Mouse (Mus musculus): ENCODE data around the gene Nid2.

Gene Nid2

DNA sequence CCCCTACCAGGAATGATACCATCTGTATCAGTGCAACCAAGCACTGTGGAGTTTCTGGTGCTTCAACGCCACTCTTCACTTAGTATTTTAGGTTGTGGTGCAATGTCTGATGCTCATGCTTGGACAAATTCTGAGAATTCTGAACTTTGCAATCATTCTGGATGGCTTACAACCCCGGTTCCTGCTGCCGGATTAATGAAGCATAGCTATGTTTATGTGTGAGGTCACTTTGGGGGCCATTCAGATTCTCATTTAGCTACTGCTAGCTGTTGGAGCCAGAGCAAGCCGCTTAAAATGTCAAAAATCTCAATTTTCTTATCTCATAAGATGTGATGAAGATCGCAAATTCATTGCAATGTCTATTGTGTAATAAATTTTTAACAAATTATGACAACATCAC, 6.2 kb upstream of the Nid2 start:
- no peak for DNase-seq (ENCODE audit: low read depth, low spot score)

DNA sequence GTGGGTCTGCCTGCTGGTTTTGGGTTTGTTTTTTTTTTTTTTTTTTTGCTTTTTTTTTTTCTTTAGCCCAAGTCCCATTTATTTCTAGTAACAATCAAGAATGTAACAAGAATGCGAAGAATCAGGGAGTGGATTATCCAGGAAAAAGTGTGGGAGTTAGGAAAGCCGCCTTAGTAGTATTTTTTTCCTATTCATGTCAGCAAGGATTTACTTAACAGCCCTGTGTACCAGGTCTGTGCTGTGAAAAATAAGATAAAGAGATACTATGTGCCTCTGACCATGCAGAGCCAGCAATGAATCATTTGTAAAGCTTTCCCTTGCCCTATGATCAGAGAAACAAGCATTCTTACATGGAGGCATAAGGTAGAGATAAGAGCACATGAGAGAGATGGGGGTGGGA, 4.8 kb upstream of the Nid2 start:
- no peak for DNase-seq (ENCODE audit: low read depth, low spot score)

DNA sequence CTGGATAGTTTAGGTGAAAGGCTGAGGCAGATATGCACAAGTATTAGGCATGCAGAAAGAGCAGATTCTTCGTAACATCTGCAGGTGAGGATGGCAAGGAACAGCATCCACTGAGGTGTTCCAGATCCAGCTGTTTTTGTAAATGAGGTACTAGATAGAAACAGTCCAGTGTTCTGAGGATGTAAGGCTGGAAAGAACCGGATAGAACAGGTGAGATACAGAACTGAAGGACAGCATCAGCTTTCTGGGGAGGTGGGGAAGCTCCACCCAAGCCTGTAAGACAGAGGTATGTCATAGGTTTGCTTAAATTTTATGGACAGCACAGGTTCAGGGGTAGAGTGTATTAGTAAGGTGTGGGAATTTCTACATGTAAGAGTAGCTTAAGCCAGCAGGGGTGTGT, 4.3 kb upstream of the Nid2 start:
- DNase-seq (ENCODE audit: low read depth, low spot score): no peak

DNA sequence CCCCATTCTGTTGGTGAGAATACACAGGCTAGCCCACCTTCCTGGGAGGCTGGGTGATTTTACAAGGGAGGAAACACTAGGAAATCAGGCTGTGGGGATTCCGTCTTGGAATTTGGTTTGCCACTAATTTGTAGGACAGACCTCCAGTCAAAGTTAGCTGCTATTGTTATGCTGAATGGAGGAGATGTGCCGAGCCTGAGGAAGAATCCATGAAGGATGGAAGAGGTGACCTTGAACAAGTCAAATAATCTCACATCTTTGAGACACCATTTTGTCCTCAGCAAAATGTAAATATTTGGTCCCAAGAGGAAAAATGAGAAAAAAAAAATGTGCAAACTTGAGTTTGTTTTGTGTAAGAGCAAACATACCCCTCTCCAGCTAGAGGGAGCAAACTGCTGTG, 1.3 kb upstream of the Nid2 start:
- DNase-seq (ENCODE audit: low read depth, low spot score): no peak

DNA sequence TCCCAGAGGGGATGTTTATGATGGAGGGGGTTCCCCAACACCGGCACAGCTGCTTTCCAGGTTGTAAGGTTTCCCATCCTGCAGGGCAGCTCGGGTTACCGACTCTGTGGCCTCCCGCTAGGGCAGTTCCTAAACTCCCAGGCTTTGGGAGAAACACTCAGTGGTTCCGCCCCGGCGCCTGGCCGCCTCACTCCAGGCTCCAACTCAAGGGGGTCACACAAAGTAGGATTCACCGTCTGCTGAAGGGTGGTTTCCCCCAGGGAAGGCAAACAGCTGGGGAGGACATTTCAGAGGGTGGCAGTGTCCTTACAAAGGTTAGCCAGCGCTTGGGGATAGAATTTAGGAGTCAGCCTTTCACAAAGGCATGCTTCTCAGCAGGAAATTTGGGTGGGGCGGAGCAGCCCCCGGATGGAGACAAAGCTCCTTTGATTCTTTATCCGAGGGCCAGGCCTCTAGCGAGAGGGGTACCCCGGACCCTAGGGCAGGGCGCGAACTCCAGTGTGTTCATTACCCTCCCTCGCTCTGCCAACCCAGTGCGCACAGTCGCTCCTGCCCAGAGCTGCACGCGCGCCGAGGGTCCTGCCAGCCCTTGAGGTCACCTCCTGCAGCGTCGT, 547 bp upstream of the Nid2 start:
- no peak for DNase-seq (ENCODE audit: low read depth, low spot score)

DNA sequence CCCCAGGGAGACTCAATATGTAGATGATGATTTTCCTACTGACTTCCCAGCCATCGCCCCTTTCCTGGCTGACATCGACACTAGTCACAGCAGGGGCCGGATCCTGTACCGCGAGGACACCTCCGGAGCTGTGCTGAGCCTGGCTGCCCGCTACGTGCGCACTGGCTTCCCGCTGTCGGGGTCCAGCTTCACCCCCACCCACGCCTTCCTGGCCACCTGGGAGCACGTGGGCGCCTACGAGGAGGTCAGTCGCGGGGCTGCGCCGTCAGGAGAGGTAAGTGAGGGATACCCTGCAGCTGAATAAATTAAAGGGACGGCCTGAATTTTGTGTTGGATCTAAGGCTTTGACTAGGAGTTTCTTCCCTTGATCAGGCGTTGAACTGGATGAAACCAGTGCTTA, 1.2 kb downstream of the Nid2 start:
- DNase-seq (ENCODE audit: low read depth, low spot score): no peak

DNA sequence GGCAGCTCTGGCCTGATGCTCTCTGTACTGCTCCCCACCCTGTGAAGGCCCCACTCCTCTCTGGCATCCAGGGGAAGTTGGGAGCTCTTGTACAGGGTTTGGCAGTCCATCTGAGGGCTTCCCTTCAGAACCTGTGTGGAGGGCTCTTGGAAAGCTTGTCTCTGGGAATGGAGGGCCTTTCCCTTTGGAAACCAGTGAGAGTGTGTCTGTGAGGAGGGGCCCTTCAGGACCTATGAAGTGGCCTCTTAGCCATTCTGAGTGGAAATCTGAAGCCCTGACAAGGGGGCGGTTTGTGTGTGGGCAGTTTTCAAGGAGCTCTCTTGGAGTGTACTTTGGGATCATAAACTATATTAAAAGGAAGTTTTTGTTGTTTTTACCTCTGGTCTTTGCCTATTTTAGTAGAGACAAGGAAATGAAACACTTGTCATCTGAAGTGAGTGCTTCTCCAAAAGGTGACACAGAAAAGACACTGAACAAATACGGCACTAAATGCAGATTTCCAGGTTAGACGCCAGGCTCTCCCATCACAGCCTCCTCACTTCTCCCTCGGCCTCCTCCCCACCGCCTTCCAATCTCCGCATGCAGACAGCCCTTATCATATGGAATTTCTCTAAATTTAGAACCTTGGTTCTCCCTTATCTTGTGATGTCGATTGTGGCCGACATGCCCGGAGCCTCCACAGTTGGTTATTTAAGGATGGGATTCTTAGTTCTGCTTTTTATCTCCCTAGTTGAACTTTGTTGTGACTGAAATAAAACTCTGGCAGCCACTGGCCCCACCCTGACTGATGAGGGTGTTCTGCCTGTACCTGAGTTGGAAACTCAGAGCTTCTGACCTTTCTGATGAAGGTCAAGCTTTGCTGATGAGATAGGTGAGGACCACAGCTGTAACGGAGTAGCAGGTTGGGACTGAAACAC, 8.5 kb downstream of the Nid2 start:
- DNase-seq (ENCODE audit: low read depth, low spot score): no peak

DNA sequence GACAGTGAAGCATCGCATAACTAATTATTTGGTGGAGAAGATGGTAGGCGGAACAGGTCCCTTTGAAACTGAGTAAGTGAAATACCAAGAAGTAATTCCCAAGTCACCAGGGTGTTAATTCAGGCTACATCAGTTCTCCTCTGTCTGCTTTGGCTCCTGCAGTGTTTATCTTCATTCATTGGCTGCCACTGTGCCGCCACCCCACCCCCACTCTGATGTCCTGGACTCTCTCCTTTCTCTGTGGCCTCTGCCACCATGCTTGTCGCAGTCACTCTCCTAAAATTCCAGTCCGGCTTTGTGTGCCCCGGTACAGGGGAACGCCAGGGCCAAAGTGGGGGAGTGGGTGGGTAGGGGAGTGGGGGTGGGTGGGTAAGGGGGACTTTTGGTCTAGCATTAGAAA, 9.7 kb downstream of the Nid2 start:
- DNase-seq (ENCODE audit: low read depth, low spot score): no peak

DNA sequence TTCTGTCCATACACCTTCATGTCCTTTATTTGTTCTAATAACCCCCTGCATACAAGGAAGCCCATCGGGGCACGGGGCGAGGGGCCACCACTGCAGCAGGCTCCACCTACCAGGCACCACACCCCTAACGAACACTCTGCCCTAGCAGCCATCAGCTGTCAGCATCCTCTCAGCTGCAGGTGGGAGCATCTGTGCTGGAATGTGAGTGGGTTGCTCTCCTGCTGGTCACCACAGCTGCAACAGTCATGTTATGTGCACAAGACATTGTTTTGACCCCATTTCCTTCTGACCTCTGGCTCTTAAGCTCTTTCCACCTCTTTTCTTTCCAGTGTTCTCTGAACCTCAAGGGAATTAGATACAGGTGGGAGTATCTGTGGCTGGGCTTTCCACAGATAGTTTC, 10.9 kb downstream of the Nid2 start:
- DNase-seq (ENCODE audit: low read depth, low spot score): no peak

DNA sequence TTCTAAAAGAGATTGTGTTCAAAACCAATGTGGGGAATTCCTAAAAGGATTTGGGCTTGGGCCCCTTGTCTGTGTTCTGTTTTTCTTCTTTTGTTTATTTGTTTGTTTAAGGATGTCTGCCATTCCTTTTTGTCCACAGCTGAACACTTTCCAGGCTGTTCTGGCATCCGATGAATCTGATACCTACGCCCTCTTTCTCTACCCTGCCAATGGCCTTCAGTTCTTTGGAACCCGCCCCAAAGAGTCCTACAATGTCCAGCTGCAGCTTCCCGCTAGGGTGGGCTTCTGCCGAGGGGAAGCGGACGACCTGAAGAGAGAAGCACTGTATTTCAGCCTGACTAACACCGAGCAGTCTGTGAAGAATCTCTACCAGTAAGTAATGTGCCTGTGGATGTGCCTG, 12.5 kb downstream of the Nid2 start:
- no peak for DNase-seq (ENCODE audit: low read depth, low spot score)

DNA sequence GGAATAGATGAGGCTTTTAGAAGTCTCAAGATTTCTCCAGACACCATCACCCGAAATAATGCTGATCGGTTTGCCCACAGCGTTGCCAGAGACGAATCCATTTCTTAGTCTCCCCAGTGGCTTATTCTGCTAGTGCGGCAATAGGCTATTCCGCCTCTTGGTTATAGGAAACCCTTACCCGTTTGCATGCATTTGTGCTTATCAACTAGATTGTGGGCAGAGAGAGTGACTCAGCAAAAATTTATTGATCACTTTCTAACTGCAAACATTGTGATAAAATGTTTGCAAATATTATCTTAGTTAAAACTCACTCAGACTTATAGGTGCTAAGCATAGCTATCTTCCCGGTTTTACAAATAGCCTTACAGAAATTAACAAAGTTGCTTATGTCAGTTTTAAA, 13.3 kb downstream of the Nid2 start:
- DNase-seq (ENCODE audit: low read depth, low spot score): no peak

DNA sequence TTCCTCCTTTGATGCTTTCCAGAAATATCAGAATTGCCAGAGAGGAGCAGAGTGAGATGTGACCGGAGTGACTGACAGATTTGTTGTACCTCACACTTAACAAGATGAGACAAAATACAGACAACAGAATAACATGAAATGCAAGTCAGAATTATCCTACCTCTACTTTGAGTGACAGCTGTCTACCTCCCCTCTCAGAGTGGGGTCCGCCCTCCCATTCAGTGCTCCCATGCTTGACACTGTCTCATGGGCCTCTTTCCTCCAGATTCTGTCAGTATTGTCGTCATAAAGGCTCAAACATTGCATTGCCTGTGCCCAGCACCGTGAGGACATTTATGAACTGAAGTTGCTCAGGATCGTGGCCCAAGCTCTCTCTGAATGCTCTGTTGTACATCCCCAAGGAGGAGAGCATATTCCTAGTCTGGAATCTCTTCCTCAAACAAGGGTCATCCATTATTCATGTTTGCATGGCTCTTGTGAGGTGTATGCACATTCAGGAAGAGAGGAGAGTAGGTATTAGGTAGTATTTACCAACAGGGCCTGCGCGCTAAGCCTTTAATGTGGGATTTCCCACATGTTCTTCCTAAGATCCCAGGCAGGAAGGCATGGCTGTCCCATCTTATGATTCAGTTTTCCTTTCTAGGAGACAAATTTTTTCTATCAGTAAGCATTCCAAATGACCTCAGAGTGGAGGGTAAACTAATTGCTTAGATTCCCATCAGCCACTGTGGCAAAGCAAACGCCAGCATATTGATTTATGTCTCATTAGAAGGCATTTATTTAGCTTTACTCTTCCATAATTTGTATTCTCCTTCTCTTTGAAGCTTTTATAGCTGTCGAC, 14.7 kb downstream of the Nid2 start:
- no peak for DNase-seq (ENCODE audit: low read depth, low spot score)

DNA sequence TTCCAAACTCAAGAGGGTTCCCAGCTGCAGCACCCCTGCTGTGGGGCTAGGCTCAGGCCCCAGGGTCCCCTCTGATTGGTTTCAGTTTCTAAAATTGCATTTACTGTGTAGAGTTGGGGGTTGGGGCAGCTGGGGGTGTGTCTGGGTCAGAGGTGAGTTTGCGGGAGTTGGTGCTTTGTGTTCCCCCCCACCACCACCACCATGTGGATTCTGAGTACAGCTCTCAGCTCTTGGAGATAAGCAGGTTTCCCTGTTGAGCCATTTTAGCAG, 15.2 kb downstream of the Nid2 start:
- DNase-seq (ENCODE audit: low read depth, low spot score): no peak

DNA sequence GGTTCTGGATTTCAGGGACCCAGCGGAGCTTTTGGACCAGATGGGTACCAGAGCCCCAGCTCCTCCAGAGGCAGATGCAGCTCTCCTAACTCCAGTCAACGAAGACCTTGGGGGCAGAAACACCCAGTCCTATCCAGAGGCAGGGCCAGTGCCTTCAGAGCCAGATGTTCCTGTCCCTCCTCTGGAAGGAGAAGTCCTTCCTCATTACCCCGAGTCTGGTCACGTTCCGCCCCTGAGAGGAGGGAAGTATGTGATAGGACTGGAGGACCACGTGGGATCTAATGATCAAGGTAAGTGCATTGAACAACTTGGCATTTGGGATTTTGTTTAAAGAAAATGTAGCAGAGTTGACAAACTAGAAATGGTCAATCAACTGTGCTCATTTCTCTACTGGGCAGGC, 17.6 kb downstream of the Nid2 start:
- no peak for DNase-seq (ENCODE audit: low read depth, low spot score)

DNA sequence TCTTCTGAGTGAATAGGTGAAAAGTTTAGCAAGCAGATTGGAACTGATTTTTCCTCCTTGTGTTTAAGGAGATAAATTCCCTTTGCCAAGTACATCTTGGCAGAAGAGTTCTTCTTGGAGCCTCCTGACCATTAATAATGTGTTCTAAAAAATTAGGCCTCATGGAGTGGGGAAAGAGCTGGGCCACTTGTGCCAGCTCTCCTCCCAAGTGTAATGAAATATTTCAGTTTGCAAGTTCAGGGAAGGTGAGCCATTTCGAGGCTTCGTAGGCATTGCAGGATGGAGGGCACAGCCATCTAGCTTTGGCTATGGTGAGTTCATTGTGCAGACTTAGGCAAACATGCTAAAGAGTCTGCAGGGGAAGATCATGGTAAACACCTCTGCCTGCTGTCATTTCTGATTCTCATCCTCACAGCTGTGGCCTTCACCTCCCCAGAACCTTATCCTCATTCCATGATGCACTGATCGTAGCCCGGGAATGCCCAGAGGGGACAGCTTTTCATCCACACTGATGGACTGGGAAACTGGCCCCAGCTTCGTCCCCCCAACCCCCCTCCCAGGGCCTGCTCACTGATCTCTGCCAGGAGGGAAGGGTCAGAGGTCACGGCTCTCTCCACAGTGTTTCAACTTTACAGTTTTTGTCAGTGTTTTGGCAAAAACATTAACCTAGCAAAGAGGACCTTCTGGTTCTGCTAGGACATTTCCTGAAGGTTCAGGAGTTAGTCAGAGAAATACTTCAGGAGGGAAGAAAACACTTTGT, 18.6 kb downstream of the Nid2 start:
- DNase-seq (ENCODE audit: low read depth, low spot score): no peak

DNA sequence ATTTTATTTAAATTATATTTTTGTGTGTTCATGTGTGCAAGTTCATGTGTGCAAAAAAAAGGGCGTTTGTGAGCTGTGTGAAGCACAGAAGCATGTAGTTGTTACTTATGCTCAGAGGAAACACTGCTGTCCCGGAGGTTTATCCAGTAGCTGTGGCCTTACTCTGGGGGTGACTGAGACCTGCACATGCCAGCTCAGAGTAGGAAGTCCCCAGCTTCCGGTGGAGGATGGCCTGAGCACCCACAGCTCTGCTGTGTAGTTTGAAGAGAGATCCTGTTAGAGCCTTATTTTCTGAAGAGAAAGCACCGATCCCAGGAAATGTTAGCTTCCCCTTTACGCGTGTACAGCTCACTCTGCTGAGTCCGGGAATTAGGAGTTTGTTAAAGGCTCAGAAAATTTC, 20.1 kb downstream of the Nid2 start:
- peak; percentile 11 for DNase-seq (ENCODE audit: low read depth, low spot score)

DNA sequence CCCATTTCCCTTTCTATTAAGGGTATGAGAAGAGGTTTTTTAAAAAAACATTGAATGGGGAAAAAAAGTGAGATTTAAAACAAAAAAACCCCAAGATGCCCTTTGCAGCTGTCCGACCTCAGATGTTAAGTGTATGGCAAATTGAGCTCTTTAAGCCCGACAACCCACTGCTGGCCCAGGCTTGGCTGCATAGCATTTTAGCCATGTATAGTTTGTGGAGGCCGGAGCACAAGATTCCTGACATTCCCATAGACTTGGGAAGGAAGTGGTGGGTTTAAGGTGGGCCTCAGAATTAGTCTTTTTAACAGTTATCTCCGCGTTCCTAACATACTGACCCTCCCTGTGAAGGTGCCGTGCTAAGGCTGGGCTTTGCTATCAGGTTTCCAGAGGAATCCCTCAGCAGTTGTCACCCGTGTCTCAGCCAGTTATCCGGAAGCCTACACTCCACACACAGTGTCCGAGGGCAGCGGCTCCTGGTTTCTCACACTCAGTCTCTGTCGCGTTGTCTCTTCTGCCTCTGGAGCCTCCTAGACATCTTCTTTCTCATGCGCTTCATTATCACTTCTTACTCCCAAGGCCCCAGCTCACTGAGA, 23.1 kb downstream of the Nid2 start:
- no peak for DNase-seq (ENCODE audit: low read depth, low spot score)

DNA sequence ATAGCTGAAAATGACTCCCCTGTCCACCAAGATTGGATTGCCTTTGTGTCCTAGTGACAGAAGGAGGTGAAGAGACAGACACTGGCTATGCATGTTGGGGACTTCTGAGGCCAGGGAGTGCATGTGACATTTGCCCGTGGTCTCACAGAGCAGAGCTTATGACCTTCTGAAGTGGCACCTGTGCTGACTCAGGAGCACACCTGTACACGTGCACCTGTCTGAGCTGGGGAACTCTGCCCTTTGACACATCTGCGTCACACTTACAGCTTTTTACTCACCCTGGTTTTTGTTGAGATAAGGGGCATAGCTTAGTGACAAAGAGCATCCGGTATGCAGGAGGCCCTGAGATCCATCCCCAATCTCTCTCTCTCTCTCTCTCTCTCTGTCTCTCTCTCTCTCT, 24.4 kb downstream of the Nid2 start:
- no peak for DNase-seq (ENCODE audit: low read depth, low spot score)

DNA sequence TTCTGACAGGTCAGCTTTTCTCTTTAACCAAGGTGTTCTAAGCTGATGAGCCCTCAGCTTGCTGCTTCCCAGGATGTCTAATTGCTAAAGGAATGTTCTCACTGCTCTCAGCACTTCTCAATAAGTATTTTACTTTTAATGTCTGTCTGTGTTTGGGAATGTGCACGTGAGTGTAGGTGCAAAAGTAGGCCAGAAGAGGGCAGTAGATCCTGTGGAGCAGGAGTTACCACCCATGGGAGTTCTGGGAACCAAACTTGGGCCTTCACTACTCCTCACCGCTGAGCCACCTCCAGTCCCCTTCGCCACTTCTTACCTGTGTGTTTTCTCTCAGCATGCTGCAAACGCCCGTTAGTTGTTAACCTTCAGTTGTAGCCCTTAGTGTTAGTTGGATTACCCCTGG, 25.1 kb downstream of the Nid2 start:
- DNase-seq (ENCODE audit: low read depth, low spot score): no peak

DNA sequence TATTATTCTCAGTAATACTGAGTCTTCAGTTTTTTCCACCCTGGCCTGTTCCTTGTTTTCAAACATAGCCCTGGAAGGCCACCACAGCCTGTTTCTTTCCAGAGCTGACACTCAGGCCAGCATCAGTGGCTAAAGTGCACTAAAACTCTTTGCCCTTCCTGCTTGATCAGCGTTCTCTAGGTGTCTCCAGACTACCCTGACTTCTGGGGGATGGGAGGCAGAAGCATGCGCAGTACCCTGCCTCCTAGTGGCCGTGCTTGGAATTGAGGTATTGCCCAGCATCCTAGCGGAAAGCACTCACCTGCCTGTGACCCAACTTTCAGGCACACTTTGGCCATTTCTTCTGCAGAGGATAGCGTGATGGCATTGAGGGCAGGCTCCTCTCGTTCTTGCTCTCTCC, 25.8 kb downstream of the Nid2 start:
- no peak for DNase-seq (ENCODE audit: low read depth, low spot score)

DNA sequence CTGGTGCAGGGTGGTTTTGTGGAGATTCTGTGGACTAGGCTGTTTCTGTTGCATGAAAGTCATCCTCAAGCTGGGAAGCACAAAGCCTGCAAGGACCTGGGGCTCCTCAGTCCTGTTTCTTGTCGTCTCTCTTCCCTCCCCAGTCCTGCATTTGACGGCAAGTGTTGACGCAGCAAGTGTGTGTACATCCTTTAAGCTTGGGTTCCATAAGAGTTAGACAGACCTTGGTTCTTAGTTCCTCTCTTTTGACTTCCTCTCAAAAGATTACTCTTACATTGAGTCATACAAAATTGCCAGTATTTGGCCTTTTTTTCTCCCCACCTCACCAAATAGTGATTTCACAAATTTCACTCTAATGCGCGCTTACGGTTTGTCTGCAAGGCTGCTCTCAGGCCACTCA, 26.3 kb downstream of the Nid2 start:
- no peak for DNase-seq (ENCODE audit: low read depth, low spot score)

DNA sequence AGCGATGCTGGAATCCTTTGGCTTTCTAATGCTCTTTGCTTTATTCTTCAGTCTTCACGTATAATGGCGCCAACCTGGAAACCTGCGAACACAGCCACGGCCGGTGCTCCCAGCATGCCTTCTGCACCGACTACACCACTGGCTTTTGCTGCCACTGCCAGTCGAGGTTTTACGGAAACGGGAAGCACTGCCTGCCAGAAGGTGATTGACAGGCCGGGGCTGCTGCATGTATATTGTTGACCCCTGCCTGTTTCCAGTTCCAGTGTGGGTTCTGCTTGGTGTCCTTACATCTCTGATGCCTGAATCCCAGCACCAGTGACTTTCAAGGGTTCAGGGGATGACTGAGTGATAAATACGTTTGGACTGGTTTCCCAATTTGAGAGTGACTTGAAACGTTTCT, 26.9 kb downstream of the Nid2 start:
- DNase-seq (ENCODE audit: low read depth, low spot score): no peak
